Mouse (Mus musculus) G1E (cell line): ENCODE data around the gene Scyl1. TPM values are rescaled to one million over a fixed set of nuclear protein-coding genes. Genes with fewer than 3 reads are reported as not detected.
A peak's percentile ranks its signal among the peaks of the same experiment; 100 is the strongest.

Experiments used
- ATAC-seq: 2 replicates; pipeline ENCODE4 v1.8.0; 2016; ENCODE audit warnings: mild to moderate bottlenecking; ENCODE audit not compliant: insufficient number of reproducible peaks, poor library complexity, low FRiP score, severe bottlenecking; ENCODE audit errors: extremely low read depth
- DNase-seq: peaks from one replicate; pipeline ENCODE4 v3.0.0; 2012; ENCODE audit warnings: low spot score
- H3K27me3 ChIP-seq: 2 replicates; pipeline ENCODE4 v1.6.1; 2012; ENCODE audit warnings: mild to moderate bottlenecking, low read length, inconsistent platforms; ENCODE audit not compliant: insufficient read depth
- H3K36me3 ChIP-seq: replicated peaks from 2 replicates; pipeline ENCODE3; 2012; ENCODE audit warnings: mild to moderate bottlenecking, inconsistent platforms
- H3K4me1 ChIP-seq: 2 replicates; pipeline ENCODE4 v1.6.1; 2012; ENCODE audit warnings: low read depth, low read length, inconsistent platforms, mixed read lengths; ENCODE audit not compliant: insufficient read depth
- H3K4me3 ChIP-seq: 2 replicates; pipeline ENCODE4 v1.5.1; 2012; ENCODE audit warnings: low read depth, mild to moderate bottlenecking, inconsistent platforms, low read length, moderate library complexity, mixed read lengths
- H3K9me3 ChIP-seq: replicated peaks from 2 replicates; pipeline ENCODE4 v1.6.1; 2012; ENCODE audit warnings: inconsistent platforms
- CTCF ChIP-seq: IDR thresholded peaks from 2 replicates; pipeline ENCODE4 v1.5.1; 2012; ENCODE audit warnings: low read depth, low read length, inconsistent platforms, mixed read lengths
- GATA1 ChIP-seq: IDR thresholded peaks from 2 replicates; pipeline ENCODE4 v1.6.1; 2012; ENCODE audit warnings: borderline replicate concordance, low read length, inconsistent platforms, mixed read lengths
- GATA2 ChIP-seq: IDR thresholded peaks from 2 replicates; pipeline ENCODE4 v1.6.1; 2012; ENCODE audit warnings: low read depth, low read length, inconsistent platforms, borderline replicate concordance
- POLR2AphosphoS5 ChIP-seq: IDR thresholded peaks from 2 replicates; pipeline ENCODE4 v1.6.1; 2012; ENCODE audit warnings: low read depth, low read length, inconsistent platforms; ENCODE audit not compliant: insufficient replicate concordance
- TAL1 ChIP-seq: conservative IDR thresholded peaks from 2 replicates; pipeline ENCODE4 v1.6.1; 2012; ENCODE audit warnings: low read depth, low read length, inconsistent platforms, mixed read lengths
- polyA plus RNA-seq: library from polyadenylated mRNA; stranded (reverse); fragments of >175 nt; gene quantifications from 2 replicates; pipeline ENCODE4 v1.2.3, GENCODE M21; 2012
- total RNA-seq, 2 experiments: library from RNA; stranded (forward) in 1 of 2; stranded (reverse) in 1 of 2; fragments of 200-1000 nt in 1 of 2; fragments of >200 nt in 1 of 2; fragmentation: Nextera tagmentation in 1 of 2; gene quantifications; 2 replicates each; pipeline ENCODE4 v1.2.3; 2014 to 2017

The Scyl1 gene
- total and polyA plus RNA-seq, 3 experiments, result 27.7 to 65.6 (median 40.3) TPM

- Histone ChIP-seq H3K4me3 (no peak overlapping the region; the same call in 1 of the 2 replicates), H3K36me3 (peaks cover 97% of the 10 kb centered on the region), H3K4me1 (peaks cover 66% of the 10 kb centered on the region), H3K9me3 (no peaks in the 10 kb centered on the region), H3K27me3 (no peaks in the 10 kb centered on the region)
- no peak for TF ChIP-seq CTCF
- DNase-seq, result no peak
- ATAC-seq, result no peak
These were observed 58.0 kb downstream of the Scyl1 start for GRCm38 (mm10) chr19:5713255-5713654.

- ATAC-seq, result no peak
- peaks cover 96% of the 10 kb centered on the region for H3K36me3 ChIP-seq
These were observed 59.2 kb downstream of the Scyl1 start for GRCm38 (mm10) chr19:5711907-5712460.

GRCm38 (mm10) chr19:5711218-5711617 lies 60.0 kb downstream of the Scyl1 start:
- TF ChIP-seq CTCF (peak; percentile 63), TAL1 (no peak)
- H3K27me3 ChIP-seq, result no peaks in the 10 kb centered on the region
- peaks cover 62% of the 10 kb centered on the region for H3K4me1 ChIP-seq
- no peaks in the 10 kb centered on the region for H3K9me3 ChIP-seq
- DNase-seq (no peak), ATAC-seq (no peak)
- H3K36me3 ChIP-seq, result peaks cover 96% of the 10 kb centered on the region
- H3K4me3 ChIP-seq, result no peak overlapping the region

More at GRCm38 (mm10) chr19:5711907-5712460, 59.2 kb downstream of the Scyl1 start:
- DNase-seq, result no peak
- H3K27me3 ChIP-seq, result no peaks in the 10 kb centered on the region
- H3K4me3 ChIP-seq, result no peak overlapping the region
- TF ChIP-seq CTCF (no peak), GATA1 (no peak), POLR2AphosphoS5 (no peak), GATA2 (no peak), TAL1 (no peak)
- H3K9me3 ChIP-seq, result no peaks in the 10 kb centered on the region
- H3K4me1 ChIP-seq, result peaks cover 61% of the 10 kb centered on the region

- no peak for DNase-seq
- TF ChIP-seq GATA2, result no peak
- TF ChIP-seq GATA1, result no peak
- TF ChIP-seq CTCF, result no peak
- TF ChIP-seq POLR2AphosphoS5, result no peak
- no peak for TF ChIP-seq TAL1
- Histone ChIP-seq H3K36me3 (peaks cover 96% of the 10 kb centered on the region), H3K9me3 (no peaks in the 10 kb centered on the region), H3K4me1 (peaks cover 62% of the 10 kb centered on the region), H3K4me3 (no peak overlapping the region), H3K27me3 (no peaks in the 10 kb centered on the region)
- no peak for ATAC-seq
These were observed 60.6 kb downstream of the Scyl1 start for GRCm38 (mm10) chr19:5710581-5710980.

GRCm38 (mm10) chr19:5710068-5710467 lies 61.2 kb downstream of the Scyl1 start:
- H3K4me1 ChIP-seq, result peaks cover 62% of the 10 kb centered on the region
- no peak overlapping the region for H3K4me3 ChIP-seq
- H3K9me3 ChIP-seq, result no peaks in the 10 kb centered on the region
- peaks cover 95% of the 10 kb centered on the region for H3K36me3 ChIP-seq
- DNase-seq (no peak), ATAC-seq (no peak)
- no peaks in the 10 kb centered on the region for H3K27me3 ChIP-seq
- TF ChIP-seq TAL1 (no peak), CTCF (no peak), GATA1 (no peak), POLR2AphosphoS5 (no peak), GATA2 (no peak)

Other genes starting within 250 kb of the Scyl1 start
- not detected in 2 replicates for gene Ovol1, start 210.8 kb downstream of the Scyl1 start, total RNA-seq (2014; fragmentation: Nextera tagmentation)
- 0.05 and 0.06 TPM in 2 replicates for gene Ovol1, start 210.8 kb downstream of the Scyl1 start, total RNA-seq (2017)
- not detected in 2 replicates for gene Ovol1, start 210.8 kb downstream of the Scyl1 start, polyA plus RNA-seq
- 8.5 and 11.0 TPM in 2 replicates for gene Ap5b1, start 203.4 kb downstream of the Scyl1 start, total RNA-seq (2014; fragmentation: Nextera tagmentation)
- gene Ap5b1, start 203.4 kb downstream of the Scyl1 start, total RNA-seq (2017), result 5.5 and 6.5 TPM in 2 replicates
- 15.5 and 16.4 TPM in 2 replicates for gene Ap5b1, start 203.4 kb downstream of the Scyl1 start, polyA plus RNA-seq
- gene Rnaseh2c, start 169.5 kb downstream of the Scyl1 start, total RNA-seq (2014; fragmentation: Nextera tagmentation), result 19.7 and 30.8 TPM in 2 replicates
- 75.5 and 103 TPM in 2 replicates for gene Rnaseh2c, start 169.5 kb downstream of the Scyl1 start, total RNA-seq (2017)
- gene Rnaseh2c, start 169.5 kb downstream of the Scyl1 start, polyA plus RNA-seq, result 277 and 315 TPM in 2 replicates
- gene Kat5, start 161.2 kb downstream of the Scyl1 start, total RNA-seq (2014; fragmentation: Nextera tagmentation), result 40.1 and 43.0 TPM in 2 replicates
- gene Kat5, start 161.2 kb downstream of the Scyl1 start, total RNA-seq (2017), result 100 and 106 TPM in 2 replicates
- gene Kat5, start 161.2 kb downstream of the Scyl1 start, polyA plus RNA-seq, result 81.9 and 86.0 TPM in 2 replicates
- 43.2 and 60.7 TPM in 2 replicates for gene Rela, start 133.9 kb downstream of the Scyl1 start, total RNA-seq (2014; fragmentation: Nextera tagmentation)
- 33.0 and 37.9 TPM in 2 replicates for gene Rela, start 133.9 kb downstream of the Scyl1 start, total RNA-seq (2017)
- gene Rela, start 133.9 kb downstream of the Scyl1 start, polyA plus RNA-seq, result 77.0 and 108 TPM in 2 replicates
- 14.9 and 33.7 TPM in 2 replicates for gene Sipa1, start 107.7 kb downstream of the Scyl1 start, total RNA-seq (2014; fragmentation: Nextera tagmentation)
- gene Sipa1, start 107.7 kb downstream of the Scyl1 start, total RNA-seq (2017), result 10.3 and 13.5 TPM in 2 replicates
- 88.4 and 107 TPM in 2 replicates for gene Sipa1, start 107.7 kb downstream of the Scyl1 start, polyA plus RNA-seq
- 18.3 and 23.3 TPM in 2 replicates for gene Map3k11, start 82.7 kb downstream of the Scyl1 start, total RNA-seq (2014; fragmentation: Nextera tagmentation)
- gene Map3k11, start 82.7 kb downstream of the Scyl1 start, total RNA-seq (2017), result 22.2 and 22.8 TPM in 2 replicates
- gene Map3k11, start 82.7 kb downstream of the Scyl1 start, polyA plus RNA-seq, result 145 and 163 TPM in 2 replicates
- 50.7 and 51.0 TPM in 2 replicates for gene Pcnx3, start 82.5 kb downstream of the Scyl1 start, total RNA-seq (2014; fragmentation: Nextera tagmentation)
- gene Pcnx3, start 82.5 kb downstream of the Scyl1 start, total RNA-seq (2017), result 13.6 and 16.1 TPM in 2 replicates
- 178 and 200 TPM in 2 replicates for gene Pcnx3, start 82.5 kb downstream of the Scyl1 start, polyA plus RNA-seq
- gene Kcnk7, start 67.1 kb downstream of the Scyl1 start, total RNA-seq (2014; fragmentation: Nextera tagmentation), result not detected in 2 replicates
- not detected in 2 replicates for gene Kcnk7, start 67.1 kb downstream of the Scyl1 start, total RNA-seq (2017)
- gene Kcnk7, start 67.1 kb downstream of the Scyl1 start, polyA plus RNA-seq, result 0.07 and 0.10 TPM in 2 replicates
- gene Ehbp1l1, start 45.1 kb downstream of the Scyl1 start, total RNA-seq (2014; fragmentation: Nextera tagmentation), result 20.8 and 34.1 TPM in 2 replicates
- 45.5 and 45.7 TPM in 2 replicates for gene Ehbp1l1, start 45.1 kb downstream of the Scyl1 start, total RNA-seq (2017)
- 85.9 and 88.3 TPM in 2 replicates for gene Ehbp1l1, start 45.1 kb downstream of the Scyl1 start, polyA plus RNA-seq
- gene Fam89b, start 41.8 kb downstream of the Scyl1 start, total RNA-seq (2014; fragmentation: Nextera tagmentation), result 20.0 and 23.4 TPM in 2 replicates
- 21.9 and 27.8 TPM in 2 replicates for gene Fam89b, start 41.8 kb downstream of the Scyl1 start, total RNA-seq (2017)
- gene Fam89b, start 41.8 kb downstream of the Scyl1 start, polyA plus RNA-seq, result 56.7 and 58.5 TPM in 2 replicates
- gene Ltbp3, start 30.5 kb downstream of the Scyl1 start, total RNA-seq (2014; fragmentation: Nextera tagmentation), result not detected in 2 replicates
- gene Ltbp3, start 30.5 kb downstream of the Scyl1 start, total RNA-seq (2017), result 0.17 and 0.22 TPM in 2 replicates
- 0.13 TPM in 1 of 2 replicates, not detected in the other for gene Ltbp3, start 30.5 kb downstream of the Scyl1 start, polyA plus RNA-seq
- 8.9 and 15.1 TPM in 2 replicates for gene Frmd8, start 103.9 kb upstream of the Scyl1 start, total RNA-seq (2014; fragmentation: Nextera tagmentation)
- 14.5 and 15.2 TPM in 2 replicates for gene Frmd8, start 103.9 kb upstream of the Scyl1 start, total RNA-seq (2017)
- 21.0 and 21.9 TPM in 2 replicates for gene Frmd8, start 103.9 kb upstream of the Scyl1 start, polyA plus RNA-seq
- 3.5 and 6.4 TPM in 2 replicates for gene Slc25a45, start 106.4 kb upstream of the Scyl1 start, total RNA-seq (2014; fragmentation: Nextera tagmentation)
- gene Slc25a45, start 106.4 kb upstream of the Scyl1 start, total RNA-seq (2017), result 10.9 and 12.5 TPM in 2 replicates
- gene Slc25a45, start 106.4 kb upstream of the Scyl1 start, polyA plus RNA-seq, result 0.68 and 0.93 TPM in 2 replicates
- 0.90 and 2.1 TPM in 2 replicates for gene Tigd3, start 122.7 kb upstream of the Scyl1 start, total RNA-seq (2014; fragmentation: Nextera tagmentation)
- 2.0 and 2.4 TPM in 2 replicates for gene Tigd3, start 122.7 kb upstream of the Scyl1 start, total RNA-seq (2017)
- gene Tigd3, start 122.7 kb upstream of the Scyl1 start, polyA plus RNA-seq, result 0.70 and 1.0 TPM in 2 replicates
- 126 and 142 TPM in 2 replicates for gene Dpf2, start 141.6 kb upstream of the Scyl1 start, total RNA-seq (2014; fragmentation: Nextera tagmentation)
- gene Dpf2, start 141.6 kb upstream of the Scyl1 start, total RNA-seq (2017), result 152 and 196 TPM in 2 replicates
- 42.1 and 68.8 TPM in 2 replicates for gene Dpf2, start 141.6 kb upstream of the Scyl1 start, polyA plus RNA-seq
- 1.8 and 2.1 TPM in 2 replicates for gene Cdc42ep2, start 153.4 kb upstream of the Scyl1 start, total RNA-seq (2014; fragmentation: Nextera tagmentation)
- gene Cdc42ep2, start 153.4 kb upstream of the Scyl1 start, total RNA-seq (2017), result 2.2 and 3.6 TPM in 2 replicates
- gene Cdc42ep2, start 153.4 kb upstream of the Scyl1 start, polyA plus RNA-seq, result 0.66 and 0.76 TPM in 2 replicates
- gene Pola2, start 192.8 kb upstream of the Scyl1 start, total RNA-seq (2014; fragmentation: Nextera tagmentation), result 139 and 147 TPM in 2 replicates
- 86.0 and 93.4 TPM in 2 replicates for gene Pola2, start 192.8 kb upstream of the Scyl1 start, total RNA-seq (2017)
- 51.6 and 55.0 TPM in 2 replicates for gene Pola2, start 192.8 kb upstream of the Scyl1 start, polyA plus RNA-seq
- gene Slc22a20, start 214.7 kb upstream of the Scyl1 start, total RNA-seq (2014; fragmentation: Nextera tagmentation), result not detected in 2 replicates
- not detected in 2 replicates for gene Slc22a20, start 214.7 kb upstream of the Scyl1 start, total RNA-seq (2017)
- not detected in 2 replicates for gene Slc22a20, start 214.7 kb upstream of the Scyl1 start, polyA plus RNA-seq
- 38.5 and 40.9 TPM in 2 replicates for gene Capn1, start 244.5 kb upstream of the Scyl1 start, total RNA-seq (2014; fragmentation: Nextera tagmentation)
- gene Capn1, start 244.5 kb upstream of the Scyl1 start, total RNA-seq (2017), result 55.5 and 56.5 TPM in 2 replicates
- 140 and 168 TPM in 2 replicates for gene Capn1, start 244.5 kb upstream of the Scyl1 start, polyA plus RNA-seq